Mouse (Mus musculus): Measurements from ENCODE around the gene Tspan33.
A peak's percentile ranks its signal among the peaks of the same experiment; 100 is the strongest.
"Not testable (repeated sequence)": the region's sequence is repeated elsewhere in the genome, so short reads cannot be mapped to it uniquely, and the experiment has no call there.

The Tspan33 gene

GRCm38 (mm10) chr6:29753336-29753735 is 59.3 kb downstream of the Tspan33 start:
- no peak for DNase-seq (ENCODE audit: low read depth, low spot score)

- no peak for DNase-seq (ENCODE audit: low read depth, low spot score)
Observed at GRCm38 (mm10) chr6:29756001-29756400, 62.0 kb downstream of the Tspan33 start.

GRCm38 (mm10) chr6:29756476-29756875 is 62.5 kb downstream of the Tspan33 start:
- DNase-seq (ENCODE audit: low read depth, low spot score): no peak

- DNase-seq (ENCODE audit: low read depth, low spot score): peak; percentile 88
Observed at GRCm38 (mm10) chr6:29758417-29758816, 64.4 kb downstream of the Tspan33 start.

GRCm38 (mm10) chr6:29759012-29759679 is 65.1 kb downstream of the Tspan33 start:
- no peak for DNase-seq (ENCODE audit: low read depth, low spot score)

- not testable (repeated sequence) for DNase-seq (ENCODE audit: low read depth, low spot score)
Observed at GRCm38 (mm10) chr6:29760397-29760796, 66.4 kb downstream of the Tspan33 start.

- no peak for DNase-seq (ENCODE audit: low read depth, low spot score)
Observed at GRCm38 (mm10) chr6:29761282-29761681, 67.3 kb downstream of the Tspan33 start.

- DNase-seq (ENCODE audit: low read depth, low spot score): peak; percentile 56
Observed at GRCm38 (mm10) chr6:29762524-29762923, 68.5 kb downstream of the Tspan33 start.

- peak; percentile 29 for DNase-seq (ENCODE audit: low read depth, low spot score)
Observed at GRCm38 (mm10) chr6:29766874-29767273, 72.9 kb downstream of the Tspan33 start.
